Mouse (Mus musculus) frontal cortex, adult 2 months (tissue): ENCODE measurements around the gene Pla2g4b. TPM values are rescaled to one million over a fixed set of nuclear protein-coding genes. Genes with fewer than 3 reads are reported as not detected.

Source experiments
- DNase-seq, 2 experiments: peaks; one replicate each; pipeline ENCODE4 v3.0.0; 2022; ENCODE audit warnings: low spot score in 1 of 2; ENCODE audit errors: extremely low spot score in 1 of 2
- polyA plus RNA-seq: library from polyadenylated mRNA; depleted of rRNA; stranded (reverse); fragments of >200 nt; gene quantifications from 2 replicates; pipeline ENCODE4 v1.2.3, GENCODE M21; 2012

The Pla2g4b gene
- polyA plus RNA-seq, 1 experiment = 3.5 TPM

DNA sequence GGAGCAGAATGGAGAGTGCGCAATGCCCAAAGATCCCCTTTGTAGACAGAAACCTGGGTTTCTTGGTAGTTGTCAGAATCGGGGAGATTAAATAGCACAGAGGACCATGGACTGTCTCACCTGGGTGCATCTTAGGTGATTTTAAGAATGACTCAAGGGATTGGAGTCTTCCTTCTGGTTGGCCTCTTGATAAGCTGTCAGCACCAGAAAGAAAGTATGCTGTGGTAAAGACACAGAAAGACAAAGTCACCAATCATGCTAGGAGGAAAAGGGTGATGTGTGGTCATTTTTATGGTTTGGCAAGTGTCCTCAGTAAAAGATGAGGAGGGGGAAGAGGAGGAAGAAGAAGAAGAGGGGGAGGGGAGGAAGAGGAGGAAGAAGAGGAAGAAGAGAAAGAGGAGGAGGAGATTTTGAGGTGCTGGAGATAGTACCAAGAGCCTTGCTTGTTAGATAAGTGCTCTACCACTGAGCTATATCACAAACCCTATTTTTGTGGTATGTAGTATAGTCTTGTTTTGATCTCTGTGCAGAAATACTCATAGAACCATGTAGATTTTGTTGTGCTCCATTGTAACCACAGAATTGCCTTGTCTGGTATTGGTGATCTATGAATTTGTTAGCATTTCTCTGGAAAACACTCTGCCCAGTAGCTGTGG, 19.3 kb upstream of the Pla2g4b start:
- DNase-seq = no peak

DNA sequence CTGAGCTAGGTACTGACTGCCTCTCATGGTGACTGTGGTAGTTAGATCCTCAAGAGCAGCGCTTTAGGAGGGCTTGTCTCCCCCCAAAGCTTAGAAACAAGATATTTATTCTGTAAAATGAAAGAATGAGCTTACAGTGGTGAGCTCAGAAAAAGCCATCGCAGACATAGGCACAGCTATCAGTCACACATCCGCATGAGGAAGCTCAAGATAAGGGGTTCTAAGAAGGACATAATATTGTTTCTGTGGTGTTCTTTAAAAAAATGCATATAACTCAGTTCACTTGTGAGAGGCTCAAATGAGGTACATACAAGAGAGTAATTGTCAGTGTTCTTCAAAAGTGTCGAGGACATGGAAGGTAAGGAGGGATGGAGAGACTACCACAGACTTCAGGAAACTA, 17.3 kb upstream of the Pla2g4b start:
- DNase-seq = no peak

DNA sequence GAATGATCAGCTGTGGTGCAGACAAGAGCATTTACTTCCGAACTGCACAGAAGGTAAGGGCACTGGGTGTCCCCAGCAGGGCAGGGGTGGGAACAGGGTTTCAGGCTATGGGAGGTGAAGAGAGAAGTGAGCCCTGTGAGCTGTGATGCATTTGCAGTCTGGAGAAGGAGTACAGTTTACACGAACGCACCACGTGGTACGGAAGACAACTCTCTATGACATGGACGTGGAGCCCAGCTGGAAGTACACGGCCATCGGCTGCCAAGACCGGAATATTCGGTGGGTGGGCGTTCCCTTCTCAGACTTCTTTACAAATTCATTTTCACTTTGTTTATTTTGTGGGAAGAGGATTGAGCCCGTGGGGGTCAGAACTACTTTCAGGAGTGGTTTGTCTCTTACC, 15.6 kb upstream of the Pla2g4b start:
- no peak for DNase-seq

DNA sequence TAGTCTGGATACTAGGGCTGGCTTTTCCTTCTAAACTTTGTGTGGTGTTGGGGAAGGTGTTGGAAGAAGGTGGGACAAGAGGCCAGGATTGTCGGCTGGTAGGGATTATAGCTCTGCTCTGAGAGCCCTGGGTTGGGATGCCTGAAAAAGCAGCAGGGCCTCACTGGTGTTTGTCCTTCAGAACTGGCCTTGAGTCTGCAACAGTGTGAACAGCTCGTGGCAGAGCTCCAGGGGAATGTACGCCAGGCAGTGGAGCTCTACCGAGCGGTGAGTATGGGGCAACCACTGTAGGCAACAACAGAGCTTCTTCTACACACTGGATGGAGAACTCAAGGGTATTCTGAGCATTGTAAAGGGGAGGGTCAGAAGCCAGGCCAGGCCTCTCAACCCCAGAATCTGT, 8.9 kb upstream of the Pla2g4b start:
- DNase-seq = no peak

DNA sequence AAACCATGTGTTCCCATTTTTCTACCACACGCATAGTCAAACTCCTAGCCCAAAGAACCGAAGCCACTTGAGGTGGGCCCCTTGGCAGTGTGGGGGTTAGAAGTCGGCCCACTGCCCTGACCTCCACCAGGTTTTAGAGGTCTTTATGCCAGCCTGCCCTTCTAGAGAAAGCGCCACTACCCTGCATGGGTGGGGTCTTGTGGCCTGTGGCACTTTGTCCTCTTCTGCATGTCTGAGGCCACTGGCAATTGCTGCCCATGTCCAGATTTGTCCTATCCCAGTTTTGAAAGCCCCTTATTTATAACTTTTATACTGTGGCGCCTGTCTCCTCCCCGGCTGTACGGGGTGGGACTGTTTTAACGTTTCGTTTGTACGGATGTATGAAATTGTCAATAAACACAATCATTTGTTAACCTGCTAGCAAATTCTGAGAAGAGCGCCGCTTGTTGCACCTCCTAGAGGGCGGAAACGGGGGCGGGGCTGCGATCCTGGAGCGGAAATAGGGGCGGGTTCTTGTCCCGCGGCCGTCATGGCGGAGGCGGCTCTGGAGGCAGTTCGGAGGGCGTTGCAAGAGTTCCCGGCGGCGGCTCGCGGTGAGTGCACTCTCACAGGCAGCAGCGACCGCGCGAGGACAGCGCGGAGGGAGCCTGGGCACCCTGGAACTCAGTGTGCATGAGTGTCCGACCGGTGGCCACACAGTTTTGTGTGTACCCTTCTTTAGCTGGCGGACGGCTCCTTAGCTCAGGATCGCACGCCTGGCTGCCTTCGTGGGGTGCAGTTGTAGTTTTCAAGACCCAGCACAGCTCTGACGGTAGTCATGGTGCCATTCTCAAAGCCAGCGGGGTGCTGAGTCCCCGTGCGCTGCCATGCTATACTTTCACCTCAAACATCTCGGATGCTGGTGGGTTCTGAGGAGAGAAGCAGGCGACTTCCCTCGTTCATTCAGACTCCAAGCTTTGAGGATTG, 6.0 kb upstream of the Pla2g4b start, which contains the start of the genes Jmjd7 and Gm28042:
Gene Jmjd7, plus strand, starts transcription at position 500 of the 966 bp plus-strand sequence.
Gene Gm28042, plus strand, starts transcription at position 510 of the 966 bp plus-strand sequence.
- DNase-seq = peak; percentile 63 to 92

DNA sequence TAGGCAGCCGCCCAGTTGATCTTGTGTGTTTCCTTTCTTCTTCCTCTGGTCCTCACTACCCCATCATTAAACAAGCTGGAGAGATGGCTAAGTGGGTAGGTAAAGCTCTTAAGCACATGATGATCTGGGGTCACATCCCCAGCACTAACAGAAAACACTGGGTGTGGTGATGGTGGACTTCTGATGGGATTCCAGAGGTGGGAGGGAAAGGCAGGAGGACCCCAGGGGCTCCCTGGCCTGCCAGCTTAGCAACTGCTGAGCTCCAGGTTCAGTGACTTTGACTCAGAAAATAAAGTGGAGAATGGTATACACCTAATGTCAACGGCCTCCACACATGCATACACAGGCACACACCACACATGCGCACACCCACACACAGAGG, 5.3 kb upstream of the Pla2g4b start:
- no peak for DNase-seq

DNA sequence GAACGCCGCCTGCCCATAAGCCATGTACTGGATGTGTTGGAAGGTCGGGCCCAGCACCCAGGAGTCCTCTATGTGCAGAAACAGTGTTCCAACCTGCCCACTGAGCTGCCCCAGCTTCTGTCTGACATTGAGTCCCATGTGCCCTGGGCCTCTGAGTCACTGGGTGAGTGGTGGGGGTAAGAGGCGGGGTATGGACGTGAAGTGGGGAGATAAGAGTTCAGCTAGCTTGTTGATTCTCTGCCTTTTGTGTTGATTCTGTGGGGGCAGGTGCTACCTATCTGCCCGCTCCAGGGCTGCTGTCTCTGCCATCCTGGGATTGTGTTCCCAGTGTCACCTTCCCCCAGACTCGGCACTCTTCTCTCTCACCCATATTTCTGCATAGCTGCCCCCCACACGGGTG, 2.8 kb upstream of the Pla2g4b start:
- no peak for DNase-seq

DNA sequence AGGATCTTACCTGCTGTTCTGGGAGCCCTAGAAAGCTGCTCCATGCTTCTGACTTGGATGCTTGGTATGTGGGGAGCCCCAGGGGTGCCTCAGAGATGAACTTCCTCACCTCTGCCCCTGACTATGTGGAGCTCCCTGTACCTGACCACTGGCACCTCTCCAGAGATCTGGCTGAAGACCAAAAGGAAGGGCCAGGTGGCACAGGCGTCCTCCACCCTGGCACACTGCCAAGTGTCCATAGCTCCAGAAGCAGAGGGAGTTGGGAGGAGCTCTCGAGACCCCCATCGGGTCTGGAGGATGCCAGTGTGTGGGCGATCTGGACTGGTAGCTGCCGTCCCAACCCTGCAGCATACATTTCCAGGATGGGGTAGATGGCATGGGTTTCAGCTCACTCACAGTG, 509 bp downstream of the Pla2g4b start:
- DNase-seq = no peak

DNA sequence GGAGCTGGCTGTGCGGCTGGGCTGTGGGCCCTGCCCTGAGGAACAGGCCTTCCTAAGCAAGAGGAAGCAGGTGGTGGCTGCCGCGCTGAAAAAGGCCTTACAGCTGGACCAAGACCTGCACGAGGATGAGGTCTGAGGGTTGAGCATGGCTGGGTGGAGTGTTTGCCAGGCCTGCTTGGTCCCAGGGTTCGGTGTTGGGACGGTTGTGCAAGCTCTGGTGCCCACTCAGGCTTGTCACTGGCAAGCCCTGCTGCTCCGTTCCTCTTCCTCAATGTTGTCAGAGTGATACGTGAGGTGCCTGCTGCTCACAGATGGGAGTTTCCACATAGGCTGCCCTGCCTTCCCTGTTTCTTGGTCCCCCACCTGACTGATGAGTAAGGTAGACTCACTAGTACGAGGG, 4.5 kb downstream of the Pla2g4b start:
- no peak for DNase-seq

DNA sequence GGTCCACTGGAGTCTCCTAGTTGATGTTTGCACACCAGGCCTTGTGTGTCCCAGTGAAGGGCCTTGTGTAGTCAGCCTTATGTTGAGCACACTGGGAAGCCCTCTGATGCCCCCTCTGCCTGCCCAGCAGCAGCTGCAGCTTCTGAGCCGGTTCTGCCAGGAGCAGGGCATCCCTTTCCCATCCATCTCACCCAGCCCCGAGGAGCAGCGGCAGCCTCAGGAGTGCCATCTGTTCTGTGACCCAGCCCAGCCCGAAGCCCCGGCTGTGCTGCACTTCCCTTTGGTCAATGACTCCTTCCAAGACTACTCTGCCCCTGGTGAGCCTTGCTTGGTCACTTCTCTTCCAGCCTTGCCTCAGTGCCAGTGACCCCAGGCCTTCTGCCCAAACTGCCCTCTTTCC, 7.8 kb downstream of the Pla2g4b start:
- DNase-seq = no peak

DNA sequence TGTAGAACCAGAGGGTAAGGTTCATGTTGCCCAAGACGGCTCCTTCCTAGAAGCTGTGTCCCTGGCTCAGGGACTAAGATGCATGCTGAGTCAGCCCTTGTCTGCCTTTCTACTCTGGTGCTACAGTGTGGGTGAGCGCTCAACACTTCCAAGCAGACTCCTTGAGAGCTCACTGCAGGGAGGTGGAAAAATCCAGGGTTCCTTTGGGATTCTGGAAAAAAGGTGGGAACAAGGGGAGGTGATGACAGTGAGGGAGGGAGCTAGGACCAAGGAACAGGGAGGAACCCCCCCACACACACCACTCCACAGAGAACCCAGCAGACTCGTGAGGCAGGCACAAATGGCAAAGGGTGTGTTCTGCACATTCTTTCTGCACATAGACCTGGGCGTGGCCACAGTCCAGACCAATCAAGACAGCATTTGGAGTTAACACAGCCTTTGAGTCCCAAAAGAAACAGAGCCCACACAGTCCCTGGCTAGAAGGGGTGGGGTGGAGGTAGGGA, 10.9 kb downstream of the Pla2g4b start:
- DNase-seq = peak; percentile 67 to 76

DNA sequence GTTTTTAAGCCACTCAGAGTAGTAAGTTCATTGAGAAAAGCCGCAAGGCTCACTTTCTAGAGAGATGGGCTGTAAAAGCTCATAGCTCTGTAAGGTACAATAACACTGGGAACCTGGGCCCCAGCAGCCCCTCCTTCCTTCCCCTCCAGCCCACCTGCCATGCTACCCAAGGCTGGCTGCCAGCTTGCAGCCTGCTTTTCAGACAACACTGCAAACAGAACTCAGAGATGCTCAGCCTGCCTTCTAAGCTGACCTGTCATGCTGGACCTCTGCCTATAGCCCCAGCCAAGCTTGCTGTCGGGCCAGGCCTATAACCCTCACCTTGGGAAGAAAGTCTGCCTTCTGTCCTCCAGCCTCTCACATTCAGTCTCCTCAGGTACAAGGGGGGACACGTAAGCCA, 11.5 kb downstream of the Pla2g4b start:
- DNase-seq = no peak

DNA sequence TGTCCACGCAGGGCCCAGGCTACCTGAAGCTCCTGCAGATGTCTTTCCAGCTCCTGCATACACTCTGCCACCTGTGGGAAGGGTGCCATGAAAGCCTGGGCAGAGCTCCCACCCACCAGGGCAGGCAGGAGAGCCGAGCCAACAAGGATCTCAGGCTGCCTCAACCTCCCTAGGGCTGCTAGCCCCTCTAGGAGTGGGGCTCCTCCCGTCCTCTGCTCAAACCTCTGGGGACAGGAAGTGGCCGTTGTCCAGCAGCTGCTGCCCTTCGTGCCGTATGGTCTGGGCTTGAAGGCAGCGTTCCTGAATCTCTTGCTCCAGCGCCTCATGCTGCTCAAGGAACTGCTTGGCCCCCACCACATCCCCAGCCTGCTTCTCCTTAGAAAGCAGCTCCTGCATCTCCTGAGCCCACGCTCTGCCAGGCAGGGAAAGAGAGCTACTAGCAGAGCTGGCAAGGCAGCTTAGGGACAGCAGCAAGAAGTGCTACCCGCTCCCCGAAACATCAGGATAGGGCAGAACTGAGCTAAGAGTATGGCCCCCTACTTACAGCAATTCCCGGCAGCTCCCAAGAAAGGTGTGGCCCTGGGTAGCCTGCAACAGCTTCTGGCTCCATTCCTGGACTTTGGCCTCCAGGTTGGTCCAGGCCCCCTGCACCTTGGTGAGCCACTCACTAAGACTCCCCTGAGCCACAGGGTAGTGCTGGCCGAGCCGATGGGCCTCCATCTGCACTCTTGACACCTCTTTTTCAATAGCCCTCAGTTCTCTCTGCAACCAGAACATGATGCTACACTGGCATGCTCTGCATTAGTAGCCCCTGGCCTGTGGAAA, 13.5 kb downstream of the Pla2g4b start:
- peak; percentile 52 to 70 for DNase-seq

DNA sequence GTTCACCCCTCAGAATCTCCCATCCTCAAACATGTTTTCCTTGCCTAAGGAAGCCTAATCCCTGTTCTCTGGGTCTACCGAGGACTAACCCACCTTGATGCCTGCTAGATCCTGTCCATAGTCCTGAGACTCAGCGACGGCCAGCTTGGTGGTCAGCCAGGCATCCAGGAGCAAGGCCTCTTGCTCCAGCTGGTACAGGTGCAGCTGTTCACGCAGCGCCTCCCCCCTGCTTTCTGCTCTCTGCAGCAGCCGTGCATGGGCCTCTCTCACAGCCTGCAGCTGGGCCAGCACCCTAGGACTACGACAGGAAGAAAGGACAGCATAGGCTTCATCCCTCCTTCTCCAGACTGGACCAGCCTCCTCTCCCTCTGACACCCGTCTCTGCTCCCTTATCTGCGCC, 15.0 kb downstream of the Pla2g4b start:
- no peak for DNase-seq

DNA sequence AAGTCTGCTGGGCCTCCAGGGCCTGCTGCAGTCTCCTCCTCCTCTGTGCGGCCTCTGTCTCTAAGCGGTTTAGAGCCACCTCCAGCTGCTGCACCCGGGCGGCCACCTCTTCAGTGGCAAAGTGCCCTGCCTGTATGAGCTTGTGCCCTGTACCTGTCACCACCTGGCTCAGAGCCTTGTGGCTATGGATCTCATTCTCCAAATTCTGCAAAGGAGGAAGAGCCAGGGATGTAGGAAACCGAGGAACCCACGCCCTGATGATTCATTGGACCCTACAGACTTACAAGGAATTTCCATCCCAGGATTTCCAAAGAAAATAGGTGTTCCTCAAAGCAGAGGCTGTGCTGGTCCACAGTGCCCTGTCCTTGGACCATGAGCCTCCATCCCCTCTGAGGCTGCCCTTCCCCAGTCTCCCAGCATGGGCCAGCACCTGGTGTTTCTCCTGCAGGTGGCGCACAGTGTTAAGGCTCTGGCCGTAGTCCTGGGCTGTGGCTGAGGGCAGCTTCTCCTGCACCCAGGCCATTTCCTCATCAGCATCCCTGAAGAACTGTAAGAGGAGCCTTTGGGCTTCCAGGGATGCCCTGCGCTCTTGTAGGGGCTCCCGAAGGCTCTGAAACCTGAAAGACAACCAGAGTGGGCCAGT, 16.5 kb downstream of the Pla2g4b start:
- peak in 1 of 2 experiments; percentile 45 for DNase-seq

DNA sequence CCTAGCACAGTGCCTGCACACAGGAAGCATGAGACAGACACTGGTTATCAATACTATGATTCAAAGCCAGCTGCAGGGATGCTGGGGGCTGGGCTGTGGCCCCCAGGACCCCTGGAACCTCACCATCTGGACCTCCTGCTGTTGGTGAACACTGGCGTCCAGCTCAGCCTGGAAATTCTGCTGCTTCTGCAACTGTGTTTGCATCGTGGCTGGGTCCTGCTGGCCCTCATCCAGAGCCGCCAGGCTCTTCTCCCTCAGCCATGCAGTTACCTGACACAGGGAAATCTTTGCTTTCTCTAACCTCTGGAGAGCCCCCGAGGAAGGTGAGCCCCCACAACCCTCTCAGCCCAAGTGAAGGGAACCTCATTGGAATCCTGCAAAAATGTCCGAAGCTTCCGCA, 18.2 kb downstream of the Pla2g4b start:
- DNase-seq = no peak

DNA sequence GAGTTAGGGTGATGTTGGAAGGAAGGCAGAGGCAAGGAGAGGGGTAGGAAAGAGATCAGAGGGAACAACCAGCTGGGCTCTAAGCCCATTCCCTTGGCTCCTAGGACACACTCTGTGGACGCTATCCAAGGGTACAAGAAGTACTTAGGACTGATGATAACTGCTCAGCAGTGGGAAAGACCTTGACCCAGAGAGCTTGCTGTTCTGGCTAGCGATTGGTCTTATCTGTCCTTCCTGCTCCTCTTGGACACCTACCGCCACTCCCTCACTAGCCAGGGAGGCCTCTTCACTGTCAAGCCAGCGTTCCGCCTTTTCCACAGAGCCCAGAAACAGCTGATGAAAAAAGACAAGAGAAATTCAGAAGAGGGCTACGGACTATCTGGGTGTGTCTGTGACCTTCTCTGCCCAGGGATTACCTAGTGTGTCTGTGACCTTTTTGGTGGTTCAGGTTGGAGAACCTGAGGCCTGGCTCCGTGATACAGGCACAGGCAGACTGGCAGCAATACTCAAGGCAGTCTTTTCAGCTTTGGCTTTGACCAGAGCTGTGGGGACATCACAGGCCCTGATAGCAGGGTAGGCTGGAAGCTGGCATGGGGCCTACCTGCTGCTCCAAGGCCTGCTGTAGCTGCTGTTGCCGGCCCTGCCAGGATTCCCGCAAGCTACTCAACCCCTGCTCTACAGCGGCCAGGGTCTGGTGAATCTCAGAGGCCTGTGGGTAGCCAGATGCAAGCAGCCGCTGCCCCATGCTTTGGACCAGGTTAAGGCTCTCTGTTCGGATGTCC, 21.7 kb downstream of the Pla2g4b start:
- DNase-seq = no peak

DNA sequence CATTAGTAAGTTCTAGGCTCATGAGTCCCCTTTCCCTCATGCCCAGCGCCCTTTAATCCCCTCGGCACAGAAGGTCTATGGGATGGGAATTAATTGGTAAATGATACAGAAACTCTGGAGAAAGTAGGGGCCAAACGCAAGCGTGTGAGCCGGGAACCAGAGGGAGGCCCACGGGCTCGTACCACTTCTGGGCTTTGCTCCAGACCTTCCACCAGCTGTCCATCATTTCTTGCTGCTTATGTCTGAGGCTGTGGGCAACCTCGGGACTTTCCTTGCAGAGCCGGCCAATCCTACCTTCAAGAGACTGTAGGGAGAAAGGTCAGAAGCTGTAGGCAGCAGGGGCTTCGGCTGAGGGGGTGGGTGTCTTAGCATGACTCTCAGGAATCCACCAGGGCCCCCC, 22.7 kb downstream of the Pla2g4b start:
- DNase-seq = no peak

DNA sequence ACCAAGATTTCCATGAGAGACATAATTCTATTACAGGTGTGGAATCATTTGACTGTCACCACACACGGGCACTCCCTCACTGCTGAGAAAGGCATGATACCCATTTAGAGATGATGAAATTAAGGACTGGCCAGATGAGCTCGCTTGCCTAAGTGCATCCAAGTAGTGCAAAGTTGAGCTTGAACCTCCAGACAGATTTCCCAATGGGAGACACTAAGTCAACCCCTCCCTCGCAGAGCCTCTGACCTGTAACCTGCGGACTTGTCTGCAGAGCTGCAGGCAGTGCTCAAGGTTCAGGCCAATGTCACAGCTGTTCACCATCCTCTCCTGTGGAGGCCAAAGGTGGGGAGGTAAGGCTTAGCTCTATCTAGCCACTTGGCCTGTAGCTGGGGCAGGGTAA, 25.6 kb downstream of the Pla2g4b start:
- DNase-seq = no peak

DNA sequence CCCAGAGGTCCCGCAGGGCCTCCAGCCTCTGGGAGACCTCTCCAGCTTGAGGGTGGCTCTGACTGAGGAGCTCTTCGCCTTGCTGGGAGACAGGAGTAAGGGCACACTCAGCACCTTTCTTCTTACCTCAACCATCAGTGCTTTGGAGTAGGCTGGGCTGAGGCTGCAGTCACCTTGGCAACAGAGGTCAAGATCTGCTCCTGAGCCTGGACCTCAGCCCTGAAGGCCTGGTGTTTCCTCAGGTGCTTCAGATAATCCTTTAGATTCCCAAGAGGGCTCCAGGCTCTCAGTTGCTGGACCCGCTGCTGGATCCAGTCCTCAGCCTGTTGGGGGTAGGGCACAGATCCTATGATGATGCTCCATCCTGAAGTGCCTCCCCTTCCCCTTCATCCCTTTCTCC, 26.2 kb downstream of the Pla2g4b start:
- DNase-seq = no peak
